Comparison of ENCODE assay signal across 8 mouse cellular contexts in genomic region chr19:5924713-5925093, GRCm38 (mm10). TPM values are rescaled to one million over a fixed set of nuclear protein-coding genes. Genes with fewer than 3 reads are reported as not detected.
DNase-seq lines count a peak whose midpoint lies in the region; ATAC-seq lines count a peak whose summit lies in the region.

Cdc42ep2 (minus strand) TSS chr19:5924816.

- H3K4me1 ChIP-seq in hindbrain, embryonic 16.5 days (ENCODE audit: control insufficient read depth, insufficient read depth, low read depth, low read length), result peaks cover 23% of the 10 kb centered on the region

- H3K79me2 ChIP-seq in macrophage (ENCODE audit: inconsistent target), result no peaks in the 10 kb centered on the region

- H3K36me3 ChIP-seq in hindbrain, embryonic 16.5 days (ENCODE audit: control insufficient read depth, insufficient read depth, low read length), result no peaks in the 10 kb centered on the region
- H3K36me3 ChIP-seq in macrophage (ENCODE audit: inconsistent target), result no peaks in the 10 kb centered on the region

- no peaks in the 10 kb centered on the region for H3K27me3 ChIP-seq in hindbrain, embryonic 16.5 days (replicated peaks; ENCODE audit: control insufficient read depth, insufficient read depth, low read length)

- H3K4me2 ChIP-seq in hindbrain, embryonic 16.5 days (ENCODE audit: low read length), result peak within 1 kb of the TSS; percentile 68

- WGBS in hindbrain, embryonic 16.5 days, result under 1% methylated on average over 18 of the region's 18 CpGs
- 0% methylated on average over 18 of the region's 18 CpGs for WGBS in macrophage (ENCODE audit: missing documents)

- H3K27ac ChIP-seq in hindbrain, embryonic 16.5 days (ENCODE audit: low read depth, low read length), result peak within 1 kb of the TSS; percentile 83
- no peak within 1 kb of the TSS for H3K27ac ChIP-seq in macrophage

- ATAC-seq in hindbrain, embryonic 16.5 days, result peak; percentile 95

- H3K9me3 ChIP-seq in hindbrain, embryonic 16.5 days (ENCODE audit: control insufficient read depth, low read length), result no peaks in the 10 kb centered on the region

- peak within 1 kb of the TSS; percentile 73 for H3K9ac ChIP-seq in hindbrain, embryonic 16.5 days (ENCODE audit: low read depth, low read length)

- peak within 1 kb of the TSS; percentile 62 for H3K4me3 ChIP-seq in hindbrain, embryonic 16.5 days (ENCODE audit: low read length)
- peak within 1 kb of the TSS; percentile 40 for H3K4me3 ChIP-seq in macrophage (ENCODE audit: inconsistent target)

- peak; percentile 87 for DNase-seq in WW6 (ENCODE audit: low read depth, low spot score)
- peak; percentile 87 to 90 for DNase-seq in cerebellum, postnatal 4 days (ENCODE audit: low spot score in 2 of 2)
- DNase-seq in gastrocnemius, adult 18-20 months (ENCODE audit: low spot score), result peak; percentile 97
- peak; percentile 92 to 93 for DNase-seq in left cerebral cortex, adult 18-20 months (ENCODE audit: low spot score in 2 of 2)
- DNase-seq in right cerebral cortex, adult 18-20 months, result peak; percentile 93
- DNase-seq in urinary bladder, postnatal 10 days (ENCODE audit: low spot score), result peak; percentile 84

RNA-seq across cellular contexts. Expression of gene Cdc42ep2, which starts in this region (rescaled TPM):
- total RNA-seq in gastrocnemius, adult 18-20 months (2021), result 10 to 100 TPM in 1 of 2 experiments, 1 to 10 TPM in 1; 8.9 to 11.2 TPM
- 22.2 and 23.4 TPM in 2 replicates for polyA plus RNA-seq in hindbrain, embryonic 16.5 days (2015; fragmentation: Nextera tagmentation; extraction: Ambion mirVana)
- total RNA-seq in left cerebral cortex, adult 18-20 months (2021), result 1 to 10 TPM; 4.7 to 5.4 TPM
- 10 to 100 TPM in 18 of 26 experiments, 1 to 10 TPM in 8; 1.4 to 54.4 (median 20.2) TPM for total RNA-seq in macrophage (2018; cell fraction: chromatin; rRNA removed)
- total RNA-seq in macrophage (2018; cell fraction: cytosol; rRNA removed), result 10 to 100 TPM in 15 of 26 experiments, 1 to 10 TPM in 11; 2.5 to 82.6 (median 12.6) TPM
- 10 to 100 TPM in 18 of 26 experiments, 1 to 10 TPM in 8; 2.4 to 66.7 (median 20.1) TPM for total RNA-seq in macrophage (2018; cell fraction: nucleus; rRNA removed)
- 1.2 to 3.4 TPM (median 1.7 TPM) in 3 replicates for polyA plus RNA-seq in macrophage (2018)
